Mouse (Mus musculus) lung, embryonic 14.5 days (tissue): ENCODE data around the gene Fam205a4. TPM values are rescaled to one million over a fixed set of nuclear protein-coding genes. Genes with fewer than 3 reads are reported as not detected.
"Not testable (repeated sequence)": the region's sequence is repeated elsewhere in the genome, so short reads cannot be mapped to it uniquely, and the experiment has no call there.

Experiments
- ATAC-seq: fragments of 200-750 bp; cut with Nextera tagmentation; 2 replicates; pipeline ENCODE4 v1.8.0; 2017; ENCODE audit warnings: mild to moderate bottlenecking, moderate TSS enrichment, moderate library complexity; ENCODE audit not compliant: insufficient read depth
- DNase-seq: peaks from one replicate; pipeline ENCODE4 v3.0.0-alpha.2; 2015
- H3K27ac ChIP-seq: fragments of 300-500 bp; sonication (generic); 2 replicates; pipeline ENCODE4 v1.5.1; 2014; ENCODE audit warnings: low read depth, mild to moderate bottlenecking, moderate library complexity
- H3K27me3 ChIP-seq: fragments of 300-500 bp; sonication (generic); 2 replicates; pipeline ENCODE4 v1.6.1; 2014; ENCODE audit warnings: low read length, control low read depth; ENCODE audit not compliant: insufficient read depth
- H3K36me3 ChIP-seq: fragments of 300-500 bp; sonication (generic); 2 replicates; pipeline ENCODE4 v1.6.1; 2014; ENCODE audit warnings: control low read depth; ENCODE audit not compliant: insufficient read depth
- H3K4me1 ChIP-seq: fragments of 300-500 bp; sonication (generic); 2 replicates; pipeline ENCODE4 v1.6.1; 2014; ENCODE audit warnings: antibody characterized with exemption, control low read depth; ENCODE audit not compliant: insufficient read depth
- H3K4me2 ChIP-seq: fragments of 300-500 bp; sonication (generic); 2 replicates; pipeline ENCODE4 v1.6.1; 2014; ENCODE audit warnings: mild to moderate bottlenecking
- H3K4me3 ChIP-seq: fragments of 300-500 bp; sonication (generic); 2 replicates; pipeline ENCODE4 v1.5.1; 2014; ENCODE audit warnings: low read depth, low read length
- H3K9ac ChIP-seq: fragments of 300-500 bp; sonication (generic); 2 replicates; pipeline ENCODE4 v1.6.1; 2014
- H3K9me3 ChIP-seq: fragments of 300-500 bp; sonication (generic); 2 replicates; pipeline ENCODE4 v1.6.1; 2016; ENCODE audit warnings: low read depth, low read length, control low read depth
- WGBS: fragments of 180-500 bp; shearing (Covaris S2); extraction: QIAGEN DNeasy Blood & Tissue Kit; methylation state at CpG from one replicate; pipeline ENCODE4 v1.1.7; 2014; 5-methylcytosine and 5-hydroxymethylcytosine counted together
- polyA plus RNA-seq: library from polyadenylated mRNA; unstranded; fragments of >200 nt; fragmentation: Nextera tagmentation; extraction: Ambion mirVana; gene quantifications from 2 replicates; pipeline ENCODE4 v1.2.1, GENCODE M21; 2014

The Fam205a4 gene
- polyA plus RNA-seq: 0.11 TPM in 1 of 2 replicates, not detected in the other

DNA sequence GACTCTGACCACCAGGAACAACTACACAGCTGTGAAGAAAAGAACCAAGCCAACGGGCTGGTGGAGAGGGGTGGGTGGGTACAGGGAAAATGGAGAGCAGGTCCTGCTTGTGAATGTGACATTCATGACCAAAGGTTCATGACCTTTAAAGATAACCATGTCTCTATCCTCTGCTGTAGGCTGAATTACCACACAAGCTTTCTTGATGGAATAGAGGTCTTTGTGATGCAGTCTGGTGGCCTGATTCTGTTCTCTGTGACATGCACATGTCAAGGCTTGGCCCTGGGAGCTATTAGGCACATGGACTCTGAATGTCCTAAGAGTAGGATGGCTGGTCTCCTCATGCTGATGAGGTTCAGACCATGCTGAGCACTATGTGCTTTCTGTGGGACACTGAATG, at the start of gene Fam205a4:
Gene Fam205a4 (plus strand): TSS at position 301 of the 400 bp plus-strand sequence.
- no CpG with 5 or more reads among the region's 1 CpGs for WGBS
- ATAC-seq, H3K27me3 ChIP-seq, H3K9me3 ChIP-seq, H3K36me3 ChIP-seq, H3K4me3 ChIP-seq, DNase-seq, H3K4me2 ChIP-seq, H3K4me1 ChIP-seq, H3K27ac ChIP-seq, H3K9ac ChIP-seq: not testable (repeated sequence)

DNA sequence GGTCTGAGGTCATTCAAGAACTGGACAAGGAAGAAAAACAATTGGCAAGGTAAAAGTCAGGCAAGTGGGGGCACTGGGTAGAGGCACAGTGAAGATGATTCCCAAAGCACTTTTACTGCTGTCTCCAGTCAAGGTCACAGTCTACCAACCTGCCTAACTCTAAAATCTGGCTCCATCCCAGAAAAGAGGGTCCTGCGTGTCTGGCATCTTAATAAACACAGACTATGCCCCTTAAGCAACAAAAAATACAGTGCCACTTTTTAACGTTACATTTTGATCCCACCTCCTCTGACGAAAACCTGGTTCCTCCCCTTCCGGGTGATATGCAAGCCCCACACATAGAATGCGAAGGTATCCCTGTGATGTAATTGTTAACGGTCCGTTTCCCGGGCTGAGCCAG, 24.6 kb upstream of the Fam205a4 start, which contains the start of gene Gm20878:
Gene Gm20878 (plus strand): TSS at position 301 of the 400 bp plus-strand sequence.
- H3K4me3 ChIP-seq, H3K4me2 ChIP-seq, ATAC-seq, H3K9ac ChIP-seq, H3K27ac ChIP-seq, H3K36me3 ChIP-seq, H3K4me1 ChIP-seq, H3K27me3 ChIP-seq, DNase-seq, H3K9me3 ChIP-seq: not testable (repeated sequence)
- no CpG with 5 or more reads among the region's 8 CpGs for WGBS

Other genes starting within 250 kb of the Fam205a4 start
- gene Dctn3, start 242.9 kb upstream of the Fam205a4 start, polyA plus RNA-seq: 103 and 106 TPM in 2 replicates
- not detected in 2 replicates for gene Arid3c, start 234.9 kb upstream of the Fam205a4 start, polyA plus RNA-seq
- gene Galt, start 210.8 kb upstream of the Fam205a4 start, polyA plus RNA-seq: 25.6 and 26.9 TPM in 2 replicates
- gene Sigmar1, start 209.9 kb upstream of the Fam205a4 start, polyA plus RNA-seq: 82.5 and 94.6 TPM in 2 replicates
- gene Ccl27a, start 191.8 kb upstream of the Fam205a4 start, polyA plus RNA-seq: 28.2 and 30.0 TPM in 2 replicates
- gene Gm21541, start 62.4 kb upstream of the Fam205a4 start, polyA plus RNA-seq: 34.1 and 34.8 TPM in 2 replicates
- 0.87 and 0.88 TPM in 2 replicates for gene Gm20878, start 24.5 kb upstream of the Fam205a4 start, polyA plus RNA-seq
- gene Gm21093, start 68.7 kb downstream of the Fam205a4 start, polyA plus RNA-seq: not detected in 2 replicates
- not detected in 2 replicates for gene Gm3893, start 125.1 kb downstream of the Fam205a4 start, polyA plus RNA-seq
- 2.5 TPM in 1 of 2 replicates, not detected in the other for gene Gm13304, start 148.8 kb downstream of the Fam205a4 start, polyA plus RNA-seq
- gene Gm13306, start 187.4 kb downstream of the Fam205a4 start, polyA plus RNA-seq: not detected in 2 replicates
- not detected in 2 replicates for gene Gm13305, start 202.5 kb downstream of the Fam205a4 start, polyA plus RNA-seq